Mouse (Mus musculus): ENCODE measurements around the gene Tnk1.

- TF ChIP-seq CTCF (IDR thresholded peaks at IDR 0.05): no peak
- no peak for TF ChIP-seq EP300 (IDR thresholded peaks at IDR 0.05)
Observed at GRCm38 (mm10) chr11:69818871-69819270, 39.7 kb downstream of the Tnk1 start.

Data from lung, postnatal 0 days (tissue).